Mouse (Mus musculus): ENCODE measurements around the gene Pdgfa. TPM values are rescaled to one million over a fixed set of nuclear protein-coding genes. Genes with fewer than 3 reads are reported as not detected.

Gene Pdgfa
- total RNA-seq (2021), result 10 to 100 TPM; 24.6 to 34.8 TPM
- long read RNA-seq, experiment 1, transcript Pdgfa-202 (6 exons, 2,060 nt), result major isoform, 25 of 32 reads
- long read RNA-seq, experiment 1, partial matches to known transcripts, result 0 of 32 reads
- long read RNA-seq, experiment 1, other reads (novel, unspliced or antisense), result 3 of 32 reads
- long read RNA-seq, experiment 2, transcript Pdgfa-204 (7 exons, 1,287 nt), result minor isoform, 9 of 62 reads
- long read RNA-seq, experiment 2, transcript Pdgfa-202 (6 exons, 2,060 nt), result major isoform, 33 of 62 reads
- long read RNA-seq, experiment 2, transcript Pdgfa-201 (7 exons, 1,543 nt), result minor isoform, 7 of 62 reads
- long read RNA-seq, experiment 2, partial matches to known transcripts, result 5 of 62 reads
- long read RNA-seq, experiment 2, other reads (novel, unspliced or antisense), result 8 of 62 reads

GRCm38 (mm10) chr5:138997171-138997788 is at the start of gene Pdgfa:
TSS of gene Pdgfa (minus strand) at chr5:138997370.
- DNase-seq (ENCODE audit: low spot score in 2 of 2), result peak; percentile 35 to 53

- no peak for DNase-seq (ENCODE audit: low spot score in 2 of 2)
Measured at GRCm38 (mm10) chr5:139046636-139047035, 49.5 kb upstream of the Pdgfa start.

GRCm38 (mm10) chr5:139043546-139043945 is 46.4 kb upstream of the Pdgfa start:
- DNase-seq (ENCODE audit: low spot score in 2 of 2), result no peak

GRCm38 (mm10) chr5:139042299-139042698 is 45.1 kb upstream of the Pdgfa start:
- DNase-seq (ENCODE audit: low spot score in 2 of 2), result no peak

- no peak for DNase-seq (ENCODE audit: low spot score in 2 of 2)
Measured at GRCm38 (mm10) chr5:139035171-139035570, 38.0 kb upstream of the Pdgfa start.

- DNase-seq (ENCODE audit: low spot score in 2 of 2), result no peak
Measured at GRCm38 (mm10) chr5:139034746-139035145, 37.6 kb upstream of the Pdgfa start.

- peak in 1 of 2 experiments; percentile 34 for DNase-seq (ENCODE audit: low spot score in 2 of 2)
Measured at GRCm38 (mm10) chr5:139033406-139034317, 36.5 kb upstream of the Pdgfa start.

- no peak for DNase-seq (ENCODE audit: low spot score in 2 of 2)
Measured at GRCm38 (mm10) chr5:139027603-139028002, 30.4 kb upstream of the Pdgfa start.

- no peak for DNase-seq (ENCODE audit: low spot score in 2 of 2)
Measured at GRCm38 (mm10) chr5:139024351-139025105, 27.4 kb upstream of the Pdgfa start.

- no peak for DNase-seq (ENCODE audit: low spot score in 2 of 2)
Measured at GRCm38 (mm10) chr5:139020595-139020994, 23.4 kb upstream of the Pdgfa start.

GRCm38 (mm10) chr5:139017371-139018124 is 20.4 kb upstream of the Pdgfa start:
- peak; percentile 70 to 75 for DNase-seq (ENCODE audit: low spot score in 2 of 2)

GRCm38 (mm10) chr5:139015097-139015496 is 17.9 kb upstream of the Pdgfa start:
- peak; percentile 78 to 90 for DNase-seq (ENCODE audit: low spot score in 2 of 2)

- no peak for DNase-seq (ENCODE audit: low spot score in 2 of 2)
Measured at GRCm38 (mm10) chr5:139010649-139011048, 13.5 kb upstream of the Pdgfa start.

GRCm38 (mm10) chr5:139007141-139007775 is 10.1 kb upstream of the Pdgfa start:
- DNase-seq (ENCODE audit: low spot score in 2 of 2), result no peak

GRCm38 (mm10) chr5:139004588-139004987 is 7.4 kb upstream of the Pdgfa start:
- DNase-seq (ENCODE audit: low spot score in 2 of 2), result no peak

GRCm38 (mm10) chr5:138999716-139000115 is 2.5 kb upstream of the Pdgfa start:
- no peak for DNase-seq (ENCODE audit: low spot score in 2 of 2)

- DNase-seq (ENCODE audit: low spot score in 2 of 2), result peak in 1 of 2 experiments; percentile 33
Measured at GRCm38 (mm10) chr5:138997936-138998580, 888 bp upstream of the Pdgfa start.

GRCm38 (mm10) chr5:138996322-138997073 is 672 bp downstream of the Pdgfa start:
- DNase-seq (ENCODE audit: low spot score in 2 of 2), result peak; percentile 44 to 45
